Mouse (Mus musculus): ENCODE measurements around the gene Lrit2.

DNA sequence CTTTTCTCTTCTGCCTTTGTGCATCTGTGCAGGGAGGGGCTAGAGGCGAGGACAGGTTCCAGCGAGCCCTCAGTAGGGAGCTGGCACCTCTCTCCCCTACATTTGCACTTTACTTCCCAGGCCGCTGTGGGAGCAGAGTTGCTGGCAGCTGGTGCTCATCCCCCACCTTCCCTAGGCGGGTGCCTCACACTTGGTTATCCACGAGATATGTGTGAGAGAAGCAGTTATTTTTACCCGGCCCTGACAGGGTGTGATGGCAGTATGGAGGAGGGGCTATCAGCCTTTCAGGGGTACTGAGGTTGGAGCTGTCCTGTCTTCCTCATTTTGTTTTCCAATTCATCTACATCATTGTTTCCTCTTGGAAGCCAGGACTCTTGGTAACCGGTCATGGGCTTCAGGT is 38.1 kb downstream of the Lrit2 start:
- TF ChIP-seq POLR2A (IDR thresholded peaks at IDR 0.05; ENCODE audit: borderline replicate concordance, low read depth, low read length) (no peak), CTCF (IDR thresholded peaks at IDR 0.05; ENCODE audit: low read depth, low read length) (no peak)

Data from bone marrow macrophage, adult 2 months (primary cell).